26 mouse cellular contexts compared by ENCODE assay signal in the genomic region with DNA sequence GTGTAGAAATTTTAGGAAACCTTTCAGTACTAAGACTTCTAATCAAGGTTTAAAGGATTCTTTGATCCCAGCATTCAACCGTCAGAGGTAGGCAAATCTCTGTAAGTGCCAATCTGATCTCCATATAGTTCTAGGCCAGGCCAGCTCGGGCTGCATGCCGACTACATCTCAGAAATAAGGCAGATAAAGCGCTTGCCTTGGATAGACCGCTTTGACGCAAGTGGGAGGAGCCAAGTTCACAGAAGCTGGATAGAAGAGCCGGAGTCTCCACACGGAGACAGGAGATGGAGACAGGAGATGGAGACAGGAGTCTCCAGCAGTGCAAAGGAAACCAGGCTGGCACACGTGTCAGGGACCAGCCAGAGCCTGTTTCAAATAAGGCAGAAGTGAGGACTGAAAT. TPM values are rescaled to one million over a fixed set of nuclear protein-coding genes. Genes with fewer than 3 reads are reported as not detected.
A peak's percentile ranks its signal among the peaks of the same experiment; 100 is the strongest.
DNase-seq lines count a peak whose midpoint lies in the region; TF ChIP-seq lines count a peak whose summit lies in the region.
"Had no signal": no experiment of that assay in that cellular context is flagged by ENCODE, and none has a peak within 500 bp of the region (broad histone marks: within the 10 kb centered on the region; RNA-seq: fewer than 3 reads in every experiment).

No protein-coding gene starts in this region.

- no peak for TF ChIP-seq EP300 in MEL (IDR thresholded peaks at IDR 0.05; ENCODE audit: low read depth in 1 of 2, low read length in 2 of 2)

- H3K36me3 ChIP-seq in MEL (ENCODE audit: control insufficient read depth in 1 of 2, insufficient read depth in 2 of 2, low read length in 2 of 2): no peaks in the 10 kb centered on the region
- H3K36me3 ChIP-seq: embryonic facial prominence, embryonic 12.5 days; forebrain, embryonic 15.5 days; G1E; heart, embryonic 15.5 days; hindbrain, embryonic 10.5 days; intestine, embryonic 15.5 days had no signal

- TF ChIP-seq CTCF in left cerebral cortex, adult 2 months (IDR thresholded peaks at IDR 0.05): no peak
- no peak for TF ChIP-seq CTCF in MEL (IDR thresholded peaks at IDR 0.05 in 2 of 3, conservative IDR thresholded peaks at IDR 0.05 in 1 of 3; ENCODE audit: control insufficient read depth in 1 of 3, insufficient read depth in 1 of 3, low read depth in 2 of 3, low read length in 3 of 3, poor library complexity in 1 of 3, severe bottlenecking in 1 of 3)

- H3K4me3 ChIP-seq in left cerebral cortex, adult 2 months: no peak overlapping the region
- no peak overlapping the region for H3K4me3 ChIP-seq in MEL (ENCODE audit: control insufficient read depth in 1 of 2, insufficient read depth in 1 of 2, low read depth in 2 of 2, low read length in 2 of 2)
- H3K4me3 ChIP-seq: embryonic facial prominence, embryonic 12.5 days; forebrain, embryonic 15.5 days; heart, adult 2 months; heart, embryonic 15.5 days; hindbrain, embryonic 10.5 days; intestine, embryonic 15.5 days had no signal

- no peaks in the 10 kb centered on the region for H3K79me2 ChIP-seq in MEL (ENCODE audit: control insufficient read depth, insufficient read depth, low read length, poor library complexity)

- H3K9ac ChIP-seq in MEL (ENCODE audit: control insufficient read depth, low read depth, low read length, poor library complexity, severe bottlenecking): no peak overlapping the region
- H3K9ac ChIP-seq: embryonic facial prominence, embryonic 12.5 days; forebrain, embryonic 15.5 days; heart, embryonic 15.5 days; hindbrain, embryonic 14.5 days; intestine, embryonic 15.5 days had no signal

- peaks cover 0 to 4% of the 10 kb centered on the region in 2 experiments; a peak in 1 of 4 replicates for H3K4me1 ChIP-seq in MEL (ENCODE audit: control insufficient read depth in 1 of 2, insufficient read depth in 2 of 2, low read length in 2 of 2)
- H3K4me1 ChIP-seq: embryonic facial prominence, embryonic 12.5 days; heart, embryonic 15.5 days; intestine, embryonic 15.5 days had no signal

- intact Hi-C loops in left cerebral cortex, adult 2 months (cut with DNase I): loop anchor here (2.0 kb wide), 1 partner anchor 125 kb away; no protein-coding TSS in a partner anchor
- intact Hi-C loops in left cerebral cortex, postnatal 10 days (cut with DNase I): loop anchor here (2.0 to 5.0 kb wide), 2 partner anchors 83 to 89 kb away; no protein-coding TSS in a partner anchor

- no peaks in the 10 kb centered on the region for H3K9me3 ChIP-seq in MEL (replicated peaks; ENCODE audit: insufficient read depth, low read length)
- H3K9me3 ChIP-seq: embryonic facial prominence, embryonic 12.5 days; forebrain, embryonic 15.5 days; G1E; heart, embryonic 15.5 days; hindbrain, embryonic 10.5 days; intestine, embryonic 15.5 days had no signal

- no peak for DNase-seq in left cerebral cortex, adult 2 months (ENCODE audit: extremely low spot score in 1 of 2, low spot score in 2 of 2)
- DNase-seq in left cerebral cortex, postnatal 10 days (ENCODE audit: extremely low spot score in 1 of 2, low spot score in 2 of 2): no peak
- DNase-seq in MEL (ENCODE audit: low read depth, low spot score) (peak; percentile 21), R1 (ENCODE audit: low read depth, low spot score) (peak; percentile 21)
- no peak for DNase-seq in urinary bladder, adult 2 months (ENCODE audit: low spot score)
- no peak for DNase-seq in spleen, postnatal 36 days (ENCODE audit: low spot score in 2 of 2)
- DNase-seq: adrenal gland, adult 8-10 months; adrenal gland, postnatal 36 days; cerebellum, adult 11 months; cerebellum, adult 8-10 months; cerebellum, postnatal 14 days; gastrocnemius, postnatal 14 days; heart, adult 2 months; heart, postnatal 14 days had no signal

- TF ChIP-seq POLR2A in MEL (IDR thresholded peaks at IDR 0.05; ENCODE audit: control insufficient read depth in 1 of 2, insufficient read depth in 1 of 2, low read depth in 1 of 2, low read length in 2 of 2, poor library complexity in 1 of 2): no peak

- H3K27ac ChIP-seq in left cerebral cortex, adult 2 months: peak overlapping the region; percentile 4; the same call in 1 of the 2 replicates
- no peak overlapping the region for H3K27ac ChIP-seq in MEL (ENCODE audit: control insufficient read depth, low read depth, low read length)
- H3K27ac ChIP-seq: embryonic facial prominence, embryonic 12.5 days; forebrain, embryonic 15.5 days; heart, adult 2 months; heart, embryonic 15.5 days; hindbrain, embryonic 10.5 days; hindbrain, embryonic 14.5 days; intestine, embryonic 15.5 days had no signal

- H3K27me3 ChIP-seq in MEL (ENCODE audit: control insufficient read depth in 1 of 2, insufficient read depth in 2 of 2, low read length in 2 of 2): peaks cover 6% of the 10 kb centered on the region in 2 experiments
- H3K27me3 ChIP-seq: embryonic facial prominence, embryonic 12.5 days; forebrain, embryonic 15.5 days; heart, embryonic 15.5 days; intestine, embryonic 15.5 days had no signal

- no peak for TF ChIP-seq RAD21 in MEL (IDR thresholded peaks at IDR 0.05; ENCODE audit: low read depth, low read length)

TF ChIP-seq in MEL, 35 proteins besides CTCF, POLR2A, EP300 and RAD21:
- TF ChIP-seq POLR2AphosphoS5 (IDR thresholded peaks at IDR 0.05; ENCODE audit: borderline replicate concordance, low read depth, low read length) (no peak), TCF12 (IDR thresholded peaks at IDR 0.05; ENCODE audit: low read depth, low read length) (no peak), ZC3H11A (IDR thresholded peaks at IDR 0.05; ENCODE audit: low read depth, low read length) (no peak), UBTF (IDR thresholded peaks at IDR 0.05; ENCODE audit: borderline replicate concordance, insufficient read depth, low read depth, low read length) (no peak), HCFC1 (IDR thresholded peaks at IDR 0.05; ENCODE audit: low read depth, low read length) (no peak), GATA1 (IDR thresholded peaks at IDR 0.05; ENCODE audit: low read depth, low read length) (no peak), NRF1 (IDR thresholded peaks at IDR 0.05; ENCODE audit: insufficient read depth, low read depth, low read length, poor library complexity, severe bottlenecking) (no peak), ELF1 (IDR thresholded peaks at IDR 0.05; ENCODE audit: low read depth, low read length) (no peak), SIN3A (IDR thresholded peaks at IDR 0.05; ENCODE audit: low read length) (no peak), ETS1 (IDR thresholded peaks at IDR 0.05; ENCODE audit: low read depth, low read length) (no peak), NELFE (IDR thresholded peaks at IDR 0.05; ENCODE audit: low read depth, low read length) (no peak), USF1 (IDR thresholded peaks at IDR 0.05; ENCODE audit: low read depth, low read length) (no peak)
TF ChIP-seq in MEL: peak in this region for 0.

RNA-seq across cellular contexts. Expression of a gene that starts 45.6 kb away (rescaled TPM):
- not detected for total RNA-seq in left cerebral cortex, adult 2 months (2021)
- total RNA-seq in left cerebral cortex, postnatal 10 days (2021): not detected
- total RNA-seq in MEL (2012; rRNA removed): not detected in 2 replicates
- polyA plus RNA-seq in MEL (2012; ENCODE audit: insufficient read depth in 1 of 2, insufficient read length in 2 of 2, low read depth in 1 of 2, low replicate concordance in 2 of 2, missing spikeins in 1 of 2): not detected
- 0.19 and 0.29 TPM in 2 replicates for polyA plus RNA-seq in urinary bladder, adult 2 months (2012; rRNA removed)
- total RNA-seq: adrenal gland, postnatal 36 days; common myeloid progenitor, adult 5-6 weeks; G1E; gastrocnemius, adult 18-20 months; gastrocnemius, postnatal 14 days; heart, postnatal 14 days had no signal
- polyA plus RNA-seq: brain, embryonic 14.5 days; embryonic facial prominence, embryonic 12.5 days; forebrain, embryonic 15.5 days; G1E; heart, embryonic 11.5 days; heart, embryonic 15.5 days; hindbrain, embryonic 10.5 days; hindbrain, embryonic 14.5 days; Patski had no signal

Comparison
In these comparisons a context has a peak if more than half of its experiments do, and no peak if none do; other contexts are left out.
1. DNase-seq: peak in MEL (single experiment) and R1 (single experiment); none in left cerebral cortex, adult 2 months (0 of 2), left cerebral cortex, postnatal 10 days (0 of 2), urinary bladder, adult 2 months (single experiment) and spleen, postnatal 36 days (0 of 2).